Mouse (Mus musculus): ENCODE measurements around the gene Pkmyt1. TPM values are rescaled to one million over a fixed set of nuclear protein-coding genes. Genes with fewer than 3 reads are reported as not detected.

Pkmyt1 gene
- polyA plus RNA-seq, 1 experiment = 20.1 TPM

DNA sequence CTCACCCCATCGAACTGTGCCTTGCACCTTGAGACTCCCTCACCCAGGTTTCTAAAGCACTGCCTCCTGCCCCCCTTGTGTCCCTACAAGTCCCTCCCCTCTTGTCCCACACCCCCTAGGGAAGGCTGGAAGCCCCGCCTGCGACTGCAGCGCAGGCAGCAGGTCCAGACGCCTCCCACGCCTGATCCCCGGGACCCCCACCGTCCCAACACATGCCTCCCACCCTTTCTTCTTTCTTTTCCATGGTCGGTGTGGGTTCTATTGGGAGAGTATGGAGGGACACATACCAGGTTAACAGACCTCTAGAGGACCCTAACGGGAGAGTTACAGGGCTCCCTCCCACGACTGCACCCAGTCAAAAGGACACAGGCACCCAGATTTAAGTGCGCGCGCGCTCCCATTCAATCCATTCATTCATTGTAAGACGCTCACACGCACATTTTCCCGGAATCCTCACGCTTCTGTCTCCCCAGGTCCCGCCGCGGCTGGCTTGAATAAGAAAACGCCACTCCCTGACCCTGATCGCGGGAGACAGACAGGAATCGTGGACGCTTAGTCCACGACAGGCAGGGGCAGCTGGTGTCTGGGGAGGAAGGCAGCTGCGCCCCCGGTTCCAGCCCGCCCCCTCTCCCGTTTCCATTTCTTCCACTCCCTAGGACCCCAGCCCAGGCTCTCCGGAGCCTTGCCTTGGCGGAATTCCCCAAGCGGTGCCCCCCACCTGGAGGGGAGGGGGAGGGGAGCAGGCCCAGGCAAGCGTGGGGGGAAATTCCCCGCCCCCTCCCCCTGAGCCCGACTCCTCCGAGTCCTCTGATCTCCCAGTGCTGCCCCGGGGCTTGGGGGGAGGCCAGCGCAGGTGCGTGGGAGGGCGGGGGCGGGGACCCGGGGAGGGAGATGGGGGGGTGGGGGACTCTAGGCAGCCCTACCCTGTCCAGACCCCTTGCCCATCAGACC lies 19.4 kb downstream of the Pkmyt1 start, which contains the start of gene Kremen2:
Gene Kremen2, minus strand, starts transcription at position 533 of the 951 bp plus-strand sequence.
- TF ChIP-seq CTCF (IDR thresholded peaks at IDR 0.05; ENCODE audit: low read depth, low read length) (no peak), POLR2A (IDR thresholded peaks at IDR 0.05; ENCODE audit: borderline replicate concordance, low read depth, low read length) (no peak)
- Histone ChIP-seq H3K4me3 (ENCODE audit: insufficient read depth, low read length) (peak within 1 kb of the TSS; percentile 9; the same call in 1 of the 2 replicates), H3K4me1 (ENCODE audit: control insufficient read depth, insufficient read depth, low read length) (peaks cover 23% of the 10 kb centered on the region), H3K27ac (ENCODE audit: insufficient read depth, low read depth, low read length) (no peak within 1 kb of the TSS)

- no peak overlapping the region for H3K27ac ChIP-seq (ENCODE audit: insufficient read depth, low read depth, low read length)
Measured at GRCm38 (mm10) chr17:23746311-23746710, 20.2 kb downstream of the Pkmyt1 start.

GRCm38 (mm10) chr17:23746767-23747166 lies 20.6 kb downstream of the Pkmyt1 start:
- TF ChIP-seq POLR2A (IDR thresholded peaks at IDR 0.05; ENCODE audit: borderline replicate concordance, low read depth, low read length) = no peak
- TF ChIP-seq CTCF (IDR thresholded peaks at IDR 0.05; ENCODE audit: low read depth, low read length) = no peak
- peaks cover 19% of the 10 kb centered on the region for H3K4me1 ChIP-seq (ENCODE audit: control insufficient read depth, insufficient read depth, low read length)
- H3K27ac ChIP-seq (ENCODE audit: insufficient read depth, low read depth, low read length) = no peak overlapping the region
- no peak overlapping the region for H3K4me3 ChIP-seq (ENCODE audit: insufficient read depth, low read length)

More at GRCm38 (mm10) chr17:23746311-23746710, 20.2 kb downstream of the Pkmyt1 start:
- TF ChIP-seq CTCF (IDR thresholded peaks at IDR 0.05; ENCODE audit: low read depth, low read length) (no peak), POLR2A (IDR thresholded peaks at IDR 0.05; ENCODE audit: borderline replicate concordance, low read depth, low read length) (no peak)
- Histone ChIP-seq H3K4me3 (ENCODE audit: insufficient read depth, low read length) (no peak overlapping the region), H3K4me1 (ENCODE audit: control insufficient read depth, insufficient read depth, low read length) (peaks cover 19% of the 10 kb centered on the region)

- no peak for TF ChIP-seq CTCF (IDR thresholded peaks at IDR 0.05; ENCODE audit: low read depth, low read length)
- TF ChIP-seq POLR2A (IDR thresholded peaks at IDR 0.05; ENCODE audit: borderline replicate concordance, low read depth, low read length) = no peak
- Histone ChIP-seq H3K4me3 (ENCODE audit: insufficient read depth, low read length) (no peak overlapping the region), H3K4me1 (ENCODE audit: control insufficient read depth, insufficient read depth, low read length) (peaks cover 19% of the 10 kb centered on the region), H3K27ac (ENCODE audit: insufficient read depth, low read depth, low read length) (no peak overlapping the region)
Measured at GRCm38 (mm10) chr17:23747471-23747870, 21.3 kb downstream of the Pkmyt1 start.

DNA sequence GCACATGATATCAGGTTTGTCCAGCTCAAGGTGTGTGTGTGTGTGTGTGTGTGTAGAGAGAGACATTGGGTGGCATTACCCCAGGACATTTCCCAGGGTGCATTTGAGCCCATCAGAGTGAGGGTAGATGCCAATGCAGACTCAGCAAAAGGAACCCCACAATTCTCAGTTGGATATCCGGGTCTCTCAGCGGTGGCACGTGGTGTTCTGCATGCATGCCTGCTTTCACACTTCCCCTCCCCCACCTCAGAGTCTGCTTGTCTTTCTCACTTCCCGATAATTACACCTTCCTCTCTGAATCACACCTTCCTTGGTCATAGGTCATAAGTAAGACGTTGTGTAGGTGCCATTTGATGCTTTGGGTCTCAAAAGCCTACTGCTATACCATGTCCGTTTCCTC lies 21.9 kb downstream of the Pkmyt1 start:
- no peak for TF ChIP-seq CTCF (IDR thresholded peaks at IDR 0.05; ENCODE audit: low read depth, low read length)
- no peak for TF ChIP-seq POLR2A (IDR thresholded peaks at IDR 0.05; ENCODE audit: borderline replicate concordance, low read depth, low read length)
- Histone ChIP-seq H3K27ac (ENCODE audit: insufficient read depth, low read depth, low read length) (no peak overlapping the region), H3K4me1 (ENCODE audit: control insufficient read depth, insufficient read depth, low read length) (peaks cover 19% of the 10 kb centered on the region), H3K4me3 (ENCODE audit: insufficient read depth, low read length) (no peak overlapping the region)

- peaks cover 19% of the 10 kb centered on the region for H3K4me1 ChIP-seq (ENCODE audit: control insufficient read depth, insufficient read depth, low read length)
- H3K27ac ChIP-seq (ENCODE audit: insufficient read depth, low read depth, low read length) = no peak overlapping the region
- no peak for TF ChIP-seq POLR2A (IDR thresholded peaks at IDR 0.05; ENCODE audit: borderline replicate concordance, low read depth, low read length)
- peak; percentile 37; the same call in 1 of the 2 replicates for TF ChIP-seq CTCF (IDR thresholded peaks at IDR 0.05; ENCODE audit: low read depth, low read length)
- H3K4me3 ChIP-seq (ENCODE audit: insufficient read depth, low read length) = peak overlapping the region; percentile 44
Measured at GRCm38 (mm10) chr17:23748631-23749391, 22.7 kb downstream of the Pkmyt1 start.

DNA sequence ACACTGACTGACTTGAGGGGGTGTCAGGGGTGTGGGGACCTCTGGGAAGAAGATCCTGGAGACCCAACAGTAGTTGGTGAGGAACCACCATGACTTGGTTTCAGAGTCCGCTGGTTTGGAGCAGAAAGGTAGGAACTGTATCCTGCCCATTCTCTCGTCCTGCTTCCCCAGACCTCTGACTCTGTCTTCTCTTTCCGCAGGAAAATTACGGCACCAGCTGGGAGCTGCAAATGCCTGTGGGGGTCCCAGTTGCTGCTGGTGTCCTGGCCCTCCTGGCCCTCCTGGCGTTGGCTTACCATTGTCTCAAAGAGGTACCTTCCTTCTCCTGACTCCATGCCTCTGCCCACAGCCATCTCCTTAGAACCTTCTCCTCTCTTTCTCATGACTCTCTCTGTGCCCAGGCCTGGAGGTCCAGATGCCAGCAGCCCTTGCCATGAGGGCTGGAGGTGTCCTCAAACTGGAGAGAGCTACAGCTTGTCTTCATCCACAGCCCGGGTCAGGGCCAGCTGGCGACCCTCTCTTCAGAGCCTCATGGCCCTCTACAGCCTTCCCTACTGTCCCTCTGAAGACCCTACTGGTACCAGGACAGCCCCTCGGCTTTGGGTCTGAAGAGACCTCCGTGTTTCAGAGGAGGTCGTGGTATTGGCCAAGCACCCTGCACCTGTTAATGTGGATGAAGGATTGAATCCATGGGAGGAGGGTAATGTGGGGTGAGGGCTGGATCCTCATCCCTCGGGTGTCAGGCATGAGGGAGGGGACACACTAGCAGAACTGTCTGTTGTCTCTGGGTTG lies 23.5 kb downstream of the Pkmyt1 start:
- peak overlapping the region; percentile 44 for H3K4me3 ChIP-seq (ENCODE audit: insufficient read depth, low read length)
- H3K27ac ChIP-seq (ENCODE audit: insufficient read depth, low read depth, low read length) = no peak overlapping the region
- TF ChIP-seq CTCF (IDR thresholded peaks at IDR 0.05; ENCODE audit: low read depth, low read length) (no peak), POLR2A (IDR thresholded peaks at IDR 0.05; ENCODE audit: borderline replicate concordance, low read depth, low read length) (no peak)
- H3K4me1 ChIP-seq (ENCODE audit: control insufficient read depth, insufficient read depth, low read length) = peaks cover 19% of the 10 kb centered on the region

DNA sequence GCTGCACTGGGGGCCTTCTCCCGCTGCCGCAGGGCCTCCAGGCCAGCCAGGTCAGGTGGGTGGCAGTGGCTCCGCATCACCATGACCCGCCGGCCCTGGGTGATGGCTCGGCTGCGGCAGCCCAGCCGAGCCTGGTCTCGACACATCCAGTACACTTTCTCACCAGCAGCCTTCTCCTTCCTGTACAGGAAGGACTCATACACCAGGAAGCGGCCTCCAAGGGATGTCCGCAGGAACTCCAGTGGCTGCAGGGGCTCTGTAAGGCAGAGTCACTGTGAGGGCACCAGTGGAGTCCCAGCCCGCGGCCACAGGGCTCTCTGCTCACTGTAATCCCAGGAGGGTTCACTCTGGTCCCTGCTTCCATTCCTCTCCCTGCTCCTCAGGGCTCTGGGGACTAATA lies 29.6 kb downstream of the Pkmyt1 start:
- H3K27ac ChIP-seq (ENCODE audit: insufficient read depth, low read depth, low read length) = no peak overlapping the region

GRCm38 (mm10) chr17:23757581-23757980 lies 31.4 kb downstream of the Pkmyt1 start:
- Histone ChIP-seq H3K4me1 (ENCODE audit: control insufficient read depth, insufficient read depth, low read length) (no peaks in the 10 kb centered on the region), H3K4me3 (ENCODE audit: insufficient read depth, low read length) (no peak overlapping the region), H3K27ac (ENCODE audit: insufficient read depth, low read depth, low read length) (no peak overlapping the region)
- TF ChIP-seq POLR2A (IDR thresholded peaks at IDR 0.05; ENCODE audit: borderline replicate concordance, low read depth, low read length) (no peak), CTCF (IDR thresholded peaks at IDR 0.05; ENCODE audit: low read depth, low read length) (no peak)

More for the DNA sequence above, 29.6 kb downstream of the Pkmyt1 start:
- TF ChIP-seq POLR2A (IDR thresholded peaks at IDR 0.05; ENCODE audit: borderline replicate concordance, low read depth, low read length) = no peak
- no peak for TF ChIP-seq CTCF (IDR thresholded peaks at IDR 0.05; ENCODE audit: low read depth, low read length)
- Histone ChIP-seq H3K4me3 (ENCODE audit: insufficient read depth, low read length) (no peak overlapping the region), H3K4me1 (ENCODE audit: control insufficient read depth, insufficient read depth, low read length) (no peaks in the 10 kb centered on the region)
